In the genomic region with DNA sequence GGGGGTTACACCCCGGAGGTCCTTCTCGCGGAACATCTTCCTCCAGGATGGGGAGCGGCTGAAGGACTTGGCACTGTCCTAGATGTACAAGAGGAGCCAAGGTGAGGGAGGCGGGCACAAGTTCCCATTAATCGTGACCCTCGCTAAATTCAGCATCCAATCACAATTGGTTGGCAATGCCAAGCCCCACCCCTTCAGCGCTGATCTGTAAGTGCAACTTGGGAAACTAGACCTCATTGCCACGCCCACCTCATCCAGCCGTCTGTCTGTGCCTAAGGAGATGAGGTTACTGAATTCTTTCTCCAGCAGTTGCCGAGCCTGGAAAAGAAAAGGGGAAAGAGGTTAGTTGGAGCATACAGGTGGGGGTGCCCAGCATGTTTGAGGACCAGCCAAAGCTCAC, we compare ENCODE assay signal across 8 mouse cellular contexts. TPM values are rescaled to one million over a fixed set of nuclear protein-coding genes. Genes with fewer than 3 reads are reported as not detected.
DNase-seq lines count a peak whose midpoint lies in the region; ATAC-seq lines count a peak whose summit lies in the region.

No protein-coding gene starts in this region.

- DNase-seq in right cerebral cortex, postnatal 10 days (ENCODE audit: low spot score in 2 of 2): peak; percentile 51 to 62
- DNase-seq in right cerebral cortex, adult 18-20 months: no peak
- DNase-seq in embryo, embryonic 10.5 days (ENCODE audit: low spot score): peak; percentile 89
- DNase-seq in lung, postnatal 25 days (ENCODE audit: low spot score): peak; percentile 54
- DNase-seq in T-cell, adult 2 months (ENCODE audit: low spot score): no peak

- H3K27me3 ChIP-seq in heart, embryonic 12.5 days (replicated peaks): 0 out of 2 replicates have a peak, but pooled peaks cover 10% of the 10 kb centered on the region
- H3K27me3 ChIP-seq in kidney, embryonic 16.5 days (ENCODE audit: insufficient read depth, low read length): no peaks in the 10 kb centered on the region
- no peaks in the 10 kb centered on the region for H3K27me3 ChIP-seq in stomach, embryonic 14.5 days (ENCODE audit: control insufficient read depth, insufficient read depth, low read length)

- WGBS in heart, embryonic 12.5 days: 2% methylated on average over 11 of the region's 11 CpGs
- WGBS in kidney, embryonic 16.5 days: 0% methylated on average over 11 of the region's 11 CpGs
- 2% methylated on average over 11 of the region's 11 CpGs for WGBS in stomach, embryonic 14.5 days

- H3K9me3 ChIP-seq in heart, embryonic 12.5 days (replicated peaks): no peaks in the 10 kb centered on the region
- H3K9me3 ChIP-seq in kidney, embryonic 16.5 days (ENCODE audit: low read length): no peaks in the 10 kb centered on the region
- H3K9me3 ChIP-seq in stomach, embryonic 14.5 days (ENCODE audit: control insufficient read depth, low read depth, low read length): no peaks in the 10 kb centered on the region

- H3K36me3 ChIP-seq in heart, embryonic 12.5 days: no peaks in the 10 kb centered on the region
- H3K36me3 ChIP-seq in kidney, embryonic 16.5 days (ENCODE audit: insufficient read depth, low read length): no peaks in the 10 kb centered on the region
- no peaks in the 10 kb centered on the region for H3K36me3 ChIP-seq in stomach, embryonic 14.5 days (ENCODE audit: control insufficient read depth, insufficient read depth, low read length)

- peaks cover 51% of the 10 kb centered on the region for H3K4me1 ChIP-seq in heart, embryonic 12.5 days (replicated peaks)
- H3K4me1 ChIP-seq in kidney, embryonic 16.5 days (ENCODE audit: insufficient read depth, low read length): peaks cover 35% of the 10 kb centered on the region
- peaks cover 29% of the 10 kb centered on the region; the same call in 1 of the 2 replicates for H3K4me1 ChIP-seq in stomach, embryonic 14.5 days (ENCODE audit: control insufficient read depth, insufficient read depth, low read length)

- H3K27ac ChIP-seq in heart, embryonic 12.5 days (ENCODE audit: poor library complexity, severe bottlenecking): peak overlapping the region; percentile 28
- H3K27ac ChIP-seq in kidney, embryonic 16.5 days (ENCODE audit: low read length): peak overlapping the region; percentile 71
- H3K27ac ChIP-seq in stomach, embryonic 14.5 days (ENCODE audit: low read length): no peak overlapping the region

- no peak for ATAC-seq in heart, embryonic 12.5 days (ENCODE audit: insufficient number of reproducible peaks, low FRiP score)
- peak; percentile 15; the same call in 1 of the 2 replicates for ATAC-seq in kidney, embryonic 16.5 days (ENCODE audit: low FRiP score, low TSS enrichment)
- ATAC-seq in stomach, embryonic 14.5 days (ENCODE audit: insufficient number of reproducible peaks, insufficient read depth, low FRiP score, low read depth): no peak

- H3K4me2 ChIP-seq in heart, embryonic 12.5 days: peak overlapping the region; percentile 97
- peak overlapping the region; percentile 90 for H3K4me2 ChIP-seq in kidney, embryonic 16.5 days (replicated peaks; ENCODE audit: low read depth, low read length)
- H3K4me2 ChIP-seq in stomach, embryonic 14.5 days (replicated peaks; ENCODE audit: low read depth, low read length): peak overlapping the region; percentile 90

- peak overlapping the region; percentile 61 for H3K4me3 ChIP-seq in heart, embryonic 12.5 days
- peak overlapping the region; percentile 62 for H3K4me3 ChIP-seq in kidney, embryonic 16.5 days (ENCODE audit: low read length)
- H3K4me3 ChIP-seq in stomach, embryonic 14.5 days (ENCODE audit: low read depth, low read length): peak overlapping the region; percentile 51

- H3K9ac ChIP-seq in heart, embryonic 12.5 days: peak overlapping the region; percentile 79; the same call in 1 of the 2 replicates
- peak overlapping the region; percentile 79 for H3K9ac ChIP-seq in kidney, embryonic 16.5 days (replicated peaks; ENCODE audit: low read length)
- H3K9ac ChIP-seq in stomach, embryonic 14.5 days (replicated peaks; ENCODE audit: low read depth, low read length): no peak overlapping the region

RNA-seq across cellular contexts. Expression of gene Hrc, which starts 5.6 kb away (rescaled TPM):
- polyA plus RNA-seq in heart, embryonic 12.5 days (2016; fragmentation: Nextera tagmentation; extraction: Ambion mirVana): 25.5 and 26.9 TPM in 2 replicates
- polyA plus RNA-seq in kidney, embryonic 16.5 days (2015; fragmentation: Nextera tagmentation; extraction: Ambion mirVana): 1.7 and 1.8 TPM in 2 replicates
- polyA plus RNA-seq in stomach, embryonic 14.5 days (2014; fragmentation: Nextera tagmentation; extraction: Ambion mirVana): 0.78 and 1.8 TPM in 2 replicates

RNA-seq across cellular contexts. Expression of gene Trpm4, which starts 7.1 kb away (rescaled TPM):
- polyA plus RNA-seq in heart, embryonic 12.5 days (2016; fragmentation: Nextera tagmentation; extraction: Ambion mirVana): 15.2 and 15.4 TPM in 2 replicates
- 22.3 and 23.6 TPM in 2 replicates for polyA plus RNA-seq in kidney, embryonic 16.5 days (2015; fragmentation: Nextera tagmentation; extraction: Ambion mirVana)
- polyA plus RNA-seq in stomach, embryonic 14.5 days (2014; fragmentation: Nextera tagmentation; extraction: Ambion mirVana): 18.3 and 23.5 TPM in 2 replicates

RNA-seq across cellular contexts. Expression of gene Ppfia3, which starts 26.1 kb away (rescaled TPM):
- 2.6 and 3.3 TPM in 2 replicates for polyA plus RNA-seq in heart, embryonic 12.5 days (2016; fragmentation: Nextera tagmentation; extraction: Ambion mirVana)
- 5.1 and 6.3 TPM in 2 replicates for polyA plus RNA-seq in kidney, embryonic 16.5 days (2015; fragmentation: Nextera tagmentation; extraction: Ambion mirVana)
- 5.2 and 6.1 TPM in 2 replicates for polyA plus RNA-seq in stomach, embryonic 14.5 days (2014; fragmentation: Nextera tagmentation; extraction: Ambion mirVana)

RNA-seq across cellular contexts. Expression of gene Lin7b, which starts 29.7 kb away (rescaled TPM):
- polyA plus RNA-seq in heart, embryonic 12.5 days (2016; fragmentation: Nextera tagmentation; extraction: Ambion mirVana): 0.82 and 1.1 TPM in 2 replicates
- 1.7 and 1.9 TPM in 2 replicates for polyA plus RNA-seq in kidney, embryonic 16.5 days (2015; fragmentation: Nextera tagmentation; extraction: Ambion mirVana)
- polyA plus RNA-seq in stomach, embryonic 14.5 days (2014; fragmentation: Nextera tagmentation; extraction: Ambion mirVana): 4.2 and 5.1 TPM in 2 replicates

RNA-seq across cellular contexts. Expression of gene Snrnp70, which starts 54.9 kb away (rescaled TPM):
- polyA plus RNA-seq in heart, embryonic 12.5 days (2016; fragmentation: Nextera tagmentation; extraction: Ambion mirVana): 169 and 173 TPM in 2 replicates
- polyA plus RNA-seq in kidney, embryonic 16.5 days (2015; fragmentation: Nextera tagmentation; extraction: Ambion mirVana): 211 and 227 TPM in 2 replicates
- polyA plus RNA-seq in stomach, embryonic 14.5 days (2014; fragmentation: Nextera tagmentation; extraction: Ambion mirVana): 118 and 124 TPM in 2 replicates

Comparison
In these comparisons a context has a peak if more than half of its experiments do, and no peak if none do; other contexts are left out.
1. DNase-seq: peak in right cerebral cortex, postnatal 10 days (2 of 2), embryo, embryonic 10.5 days (single experiment) and lung, postnatal 25 days (single experiment); none in right cerebral cortex, adult 18-20 months (single experiment) and T-cell, adult 2 months (single experiment).
2. Peak in every context shown above with its lines, with median percentiles within 50 percentile points of each other: H3K4me2 ChIP-seq and H3K4me3 ChIP-seq.